Mouse (Mus musculus): ENCODE measurements around the gene Slc24a3. TPM values are rescaled to one million over a fixed set of nuclear protein-coding genes. Genes with fewer than 3 reads are reported as not detected.

The Slc24a3 gene
- polyA plus RNA-seq, 1 experiment from 2014 or later = 3.2 TPM

DNA sequence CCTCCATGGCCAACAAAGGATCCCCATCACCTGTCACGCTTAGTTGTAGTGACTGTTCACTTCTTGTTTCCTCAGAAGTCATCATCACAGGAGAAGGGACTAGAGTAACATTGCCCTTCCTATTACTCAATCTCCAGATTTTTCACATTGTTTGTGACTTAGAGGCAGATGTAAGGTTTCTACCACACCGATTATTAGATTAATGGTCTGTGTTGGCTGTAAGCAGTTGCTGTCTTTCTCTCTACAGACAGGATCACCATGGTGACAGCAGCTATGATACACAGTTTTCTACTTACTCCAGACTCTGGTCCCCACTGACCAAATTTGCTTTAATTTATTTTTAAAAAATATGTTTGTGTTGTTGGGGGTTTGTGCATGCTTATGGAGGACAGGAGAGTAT, 90.3 kb downstream of the Slc24a3 start:
- no peak for ATAC-seq (ENCODE audit: low FRiP score, low read depth)
- no peak overlapping the region for H3K9ac ChIP-seq (replicated peaks)
- no peak overlapping the region for H3K27ac ChIP-seq (replicated peaks)
- no peaks in the 10 kb centered on the region for H3K9me3 ChIP-seq
- H3K4me3 ChIP-seq = no peak overlapping the region
- H3K36me3 ChIP-seq = no peaks in the 10 kb centered on the region
- no peaks in the 10 kb centered on the region for H3K27me3 ChIP-seq
- no peak overlapping the region for H3K4me2 ChIP-seq (replicated peaks)
- H3K4me1 ChIP-seq = no peaks in the 10 kb centered on the region
- 92% methylated on average over 2 of the region's 2 CpGs for WGBS

DNA sequence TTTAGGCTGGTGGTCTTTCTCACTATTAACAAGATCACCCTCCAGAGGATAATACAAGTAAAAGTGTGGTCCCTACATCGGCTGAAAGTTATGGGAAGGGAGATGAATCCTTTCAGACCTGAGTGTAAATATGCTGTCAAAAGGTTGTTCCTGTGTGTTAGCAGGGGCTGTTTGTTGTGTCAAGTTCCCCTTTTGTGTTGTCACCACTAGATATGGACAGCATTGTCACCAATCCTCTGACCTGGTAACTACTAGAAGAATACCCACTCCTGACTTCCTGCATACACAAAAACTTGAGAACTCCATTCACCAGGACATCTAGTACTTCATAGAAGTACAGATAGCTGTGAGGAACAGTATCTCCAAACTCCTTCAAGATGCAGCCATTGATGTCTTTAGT, 93.0 kb downstream of the Slc24a3 start:
- Histone ChIP-seq H3K9me3 (no peaks in the 10 kb centered on the region), H3K9ac (replicated peaks) (no peak overlapping the region), H3K27ac (replicated peaks) (no peak overlapping the region), H3K27me3 (no peaks in the 10 kb centered on the region), H3K4me1 (no peaks in the 10 kb centered on the region), H3K4me2 (replicated peaks) (no peak overlapping the region), H3K4me3 (no peak overlapping the region), H3K36me3 (no peaks in the 10 kb centered on the region)
- ATAC-seq (ENCODE audit: low FRiP score, low read depth) = no peak
- 89% methylated on average over 1 of the region's 1 CpGs for WGBS

DNA sequence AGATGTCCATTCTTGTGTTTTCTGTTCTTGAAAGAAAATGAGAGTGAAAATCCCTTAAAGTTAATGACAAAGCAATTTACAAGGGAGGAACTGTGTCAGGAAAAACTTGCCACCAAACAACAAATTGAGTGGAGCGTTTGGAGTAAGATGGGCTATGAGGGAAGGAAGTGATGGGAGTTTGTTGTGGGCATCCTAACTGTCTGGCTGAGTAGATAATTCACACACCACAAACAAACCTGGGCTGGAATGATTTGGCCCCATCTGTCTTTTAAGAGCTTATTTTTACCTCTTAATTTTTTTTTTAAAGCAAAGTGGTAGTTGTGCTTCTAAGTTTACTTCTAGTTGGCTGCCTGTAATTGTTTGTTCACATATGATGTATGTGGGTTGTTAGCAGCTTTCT, 94.6 kb downstream of the Slc24a3 start:
- no peak for ATAC-seq (ENCODE audit: low FRiP score, low read depth)
- Histone ChIP-seq H3K4me3 (no peak overlapping the region), H3K4me2 (replicated peaks) (no peak overlapping the region), H3K9me3 (no peaks in the 10 kb centered on the region), H3K4me1 (no peaks in the 10 kb centered on the region), H3K9ac (replicated peaks) (no peak overlapping the region), H3K27me3 (no peaks in the 10 kb centered on the region), H3K36me3 (no peaks in the 10 kb centered on the region), H3K27ac (replicated peaks) (no peak overlapping the region)
- 82% methylated on average over 1 of the region's 1 CpGs for whole genome bisulfite sequencing

DNA sequence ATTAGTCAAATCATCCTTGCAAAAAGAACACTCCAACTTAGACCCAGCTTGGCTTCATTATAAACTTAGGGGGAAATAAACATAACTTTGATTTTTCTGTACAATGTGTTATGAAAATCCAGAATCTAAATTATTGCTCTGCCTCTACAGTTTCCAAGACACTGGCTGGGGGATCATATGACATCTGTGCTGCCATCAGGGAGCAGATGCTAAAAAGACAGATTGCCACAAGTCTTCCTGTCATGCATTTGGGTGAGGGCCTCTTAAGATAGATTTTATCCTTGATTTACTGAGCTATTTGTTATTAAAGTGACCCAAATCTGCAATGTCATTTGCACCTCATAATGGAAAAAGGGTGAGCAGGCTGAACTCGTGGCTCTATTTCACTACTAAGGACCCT, 99.2 kb downstream of the Slc24a3 start:
- no peak overlapping the region for H3K9ac ChIP-seq (replicated peaks)
- H3K4me3 ChIP-seq = no peak overlapping the region
- H3K9me3 ChIP-seq = no peaks in the 10 kb centered on the region
- no peaks in the 10 kb centered on the region for H3K27me3 ChIP-seq
- WGBS = 68% methylated on average over 1 of the region's 1 CpGs
- H3K4me2 ChIP-seq (replicated peaks) = no peak overlapping the region
- H3K36me3 ChIP-seq = no peaks in the 10 kb centered on the region
- no peaks in the 10 kb centered on the region for H3K4me1 ChIP-seq
- ATAC-seq (ENCODE audit: low FRiP score, low read depth) = no peak
- no peak overlapping the region for H3K27ac ChIP-seq (replicated peaks)

DNA sequence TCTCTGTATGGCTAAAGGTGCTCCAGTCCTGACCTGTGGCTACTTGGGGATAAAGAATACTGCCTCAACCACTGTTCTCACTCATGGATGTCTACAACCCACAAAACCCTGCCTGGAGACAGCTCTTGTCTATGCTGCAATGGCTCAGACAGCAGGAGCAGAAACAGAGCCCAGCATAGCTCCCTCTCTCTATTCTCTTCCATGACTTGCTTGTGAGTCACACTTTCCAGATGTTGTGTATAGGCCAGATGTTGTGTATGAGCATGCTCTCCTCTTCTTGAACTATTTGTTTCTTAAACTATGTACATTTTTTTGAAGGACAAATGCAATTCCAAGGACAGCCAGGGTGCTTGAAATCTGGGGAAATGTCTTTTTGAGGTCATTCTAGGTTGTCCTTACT, 101.4 kb downstream of the Slc24a3 start:
- Histone ChIP-seq H3K9ac (replicated peaks) (no peak overlapping the region), H3K4me2 (replicated peaks) (no peak overlapping the region), H3K27me3 (no peaks in the 10 kb centered on the region), H3K36me3 (no peaks in the 10 kb centered on the region), H3K4me1 (no peaks in the 10 kb centered on the region), H3K4me3 (no peak overlapping the region), H3K27ac (replicated peaks) (no peak overlapping the region), H3K9me3 (no peaks in the 10 kb centered on the region)
- no peak for ATAC-seq (ENCODE audit: low FRiP score, low read depth)

DNA sequence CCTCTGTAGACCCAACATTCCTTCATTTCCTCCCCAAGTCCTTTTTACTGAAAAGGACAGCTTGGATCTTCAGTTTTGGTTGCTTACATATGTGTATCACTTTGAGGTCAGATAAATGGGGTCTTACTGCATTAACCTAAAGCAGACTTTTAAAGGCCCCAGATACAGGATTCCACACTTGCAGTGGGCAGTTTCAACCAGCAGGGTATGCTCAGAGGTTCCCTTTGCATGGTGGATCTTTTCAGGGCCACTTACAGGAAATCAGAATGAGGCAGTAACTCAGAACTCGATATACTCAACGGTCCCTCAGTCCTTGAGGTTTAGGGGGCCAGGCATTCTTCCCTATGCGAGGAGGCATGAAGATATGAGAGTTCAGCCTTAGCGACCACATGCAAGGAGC, 101.9 kb downstream of the Slc24a3 start:
- H3K9me3 ChIP-seq = no peaks in the 10 kb centered on the region
- H3K4me3 ChIP-seq = no peak overlapping the region
- WGBS = 84% methylated on average over 4 of the region's 4 CpGs
- no peak overlapping the region for H3K9ac ChIP-seq (replicated peaks)
- no peaks in the 10 kb centered on the region for H3K27me3 ChIP-seq
- no peak overlapping the region for H3K4me2 ChIP-seq (replicated peaks)
- H3K36me3 ChIP-seq = no peaks in the 10 kb centered on the region
- H3K4me1 ChIP-seq = no peaks in the 10 kb centered on the region
- no peak for ATAC-seq (ENCODE audit: low FRiP score, low read depth)
- H3K27ac ChIP-seq (replicated peaks) = no peak overlapping the region

DNA sequence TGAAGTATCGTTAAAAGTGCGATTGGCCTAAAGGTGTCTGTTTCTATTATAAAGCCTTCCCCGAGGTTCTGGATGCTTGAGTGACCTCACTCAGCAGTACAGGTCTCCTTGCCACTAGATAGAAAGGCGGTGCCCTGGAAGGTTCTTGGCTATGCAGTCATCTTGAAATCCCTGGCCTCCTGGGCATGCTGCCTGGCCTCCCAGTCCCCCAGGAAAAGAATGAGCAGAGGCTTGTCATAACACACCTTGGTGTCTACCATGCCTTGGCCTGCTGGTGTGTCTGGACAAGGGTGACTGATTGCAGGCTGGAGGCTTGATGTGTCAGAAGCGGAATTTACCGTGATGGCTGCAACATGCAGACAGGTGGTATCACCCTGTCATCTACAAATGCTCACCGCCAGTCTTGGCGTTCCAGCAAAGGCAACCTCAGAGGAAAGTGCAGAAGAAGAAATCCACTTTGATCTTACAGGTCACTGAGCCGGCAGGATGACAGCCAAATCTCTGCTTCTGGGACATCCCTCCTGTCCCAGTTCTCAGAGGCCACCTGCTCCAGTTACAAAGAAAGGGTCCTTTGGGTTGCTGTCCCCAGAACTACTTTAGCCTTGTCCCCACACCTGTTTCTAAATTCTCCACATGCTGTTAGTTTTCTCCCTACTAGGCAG, 106.6 kb downstream of the Slc24a3 start:
- 90% methylated on average over 9 of the region's 9 CpGs for WGBS
- no peaks in the 10 kb centered on the region for H3K4me1 ChIP-seq

DNA sequence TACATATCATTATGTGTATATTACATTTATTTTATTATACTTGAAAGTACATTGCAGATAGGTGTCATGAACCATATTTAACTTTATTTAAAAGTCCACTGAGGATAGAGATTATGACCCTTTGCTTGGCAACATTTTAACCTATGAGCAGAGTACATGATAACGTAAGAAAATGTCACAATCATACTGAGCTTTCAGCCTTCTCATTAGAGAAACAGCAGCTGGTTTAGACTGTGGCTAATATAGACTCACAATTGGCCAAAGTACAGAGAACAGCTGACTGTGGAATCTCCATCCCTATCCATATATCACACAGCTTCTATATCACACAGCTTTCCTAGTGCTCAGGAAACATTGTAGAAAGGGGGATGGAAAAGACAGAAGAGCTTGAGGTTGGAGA, 111.8 kb downstream of the Slc24a3 start:
- 86% methylated on average over 1 of the region's 1 CpGs for WGBS
- H3K4me1 ChIP-seq = no peaks in the 10 kb centered on the region

More for the DNA sequence above, 106.6 kb downstream of the Slc24a3 start:
- H3K4me3 ChIP-seq = no peak overlapping the region
- H3K27ac ChIP-seq (replicated peaks) = no peak overlapping the region
- H3K9me3 ChIP-seq = no peaks in the 10 kb centered on the region
- no peak for ATAC-seq (ENCODE audit: low FRiP score, low read depth)
- no peak overlapping the region for H3K9ac ChIP-seq (replicated peaks)
- no peak overlapping the region for H3K4me2 ChIP-seq (replicated peaks)
- no peaks in the 10 kb centered on the region for H3K36me3 ChIP-seq
- H3K27me3 ChIP-seq = no peaks in the 10 kb centered on the region

DNA sequence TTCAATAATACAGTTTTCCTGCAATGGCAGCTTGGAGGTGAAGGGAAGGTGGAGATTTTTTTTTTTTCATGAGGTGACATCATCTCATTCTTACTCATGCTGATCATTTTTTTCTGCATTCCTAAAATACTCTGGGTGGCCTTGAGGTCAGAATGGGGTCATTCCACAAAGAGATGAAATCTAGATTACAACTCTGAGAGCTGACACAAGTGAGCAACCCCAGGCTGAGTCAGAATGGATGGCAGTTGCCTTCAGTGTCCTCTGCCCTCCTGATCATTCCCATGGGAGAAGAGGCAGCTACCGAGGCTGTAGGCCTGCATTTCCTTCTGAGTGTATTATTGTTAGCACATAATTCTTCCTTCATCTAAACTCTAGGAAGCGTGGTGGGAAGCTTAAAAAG, 116.2 kb downstream of the Slc24a3 start:
- no peaks in the 10 kb centered on the region for H3K36me3 ChIP-seq
- ATAC-seq (ENCODE audit: low FRiP score, low read depth) = no peak
- no peaks in the 10 kb centered on the region for H3K4me1 ChIP-seq
- H3K27me3 ChIP-seq = no peaks in the 10 kb centered on the region
- no peak overlapping the region for H3K9ac ChIP-seq (replicated peaks)
- no peak overlapping the region for H3K4me2 ChIP-seq (replicated peaks)
- H3K27ac ChIP-seq (replicated peaks) = no peak overlapping the region
- H3K4me3 ChIP-seq = no peak overlapping the region
- 80% methylated on average over 2 of the region's 2 CpGs for WGBS
- no peaks in the 10 kb centered on the region for H3K9me3 ChIP-seq

More for the DNA sequence above, 111.8 kb downstream of the Slc24a3 start:
- no peak overlapping the region for H3K9ac ChIP-seq (replicated peaks)
- H3K27me3 ChIP-seq = no peaks in the 10 kb centered on the region
- no peak for ATAC-seq (ENCODE audit: low FRiP score, low read depth)
- no peaks in the 10 kb centered on the region for H3K36me3 ChIP-seq
- no peak overlapping the region for H3K4me2 ChIP-seq (replicated peaks)
- no peak overlapping the region for H3K27ac ChIP-seq (replicated peaks)
- no peaks in the 10 kb centered on the region for H3K9me3 ChIP-seq
- no peak overlapping the region for H3K4me3 ChIP-seq

DNA sequence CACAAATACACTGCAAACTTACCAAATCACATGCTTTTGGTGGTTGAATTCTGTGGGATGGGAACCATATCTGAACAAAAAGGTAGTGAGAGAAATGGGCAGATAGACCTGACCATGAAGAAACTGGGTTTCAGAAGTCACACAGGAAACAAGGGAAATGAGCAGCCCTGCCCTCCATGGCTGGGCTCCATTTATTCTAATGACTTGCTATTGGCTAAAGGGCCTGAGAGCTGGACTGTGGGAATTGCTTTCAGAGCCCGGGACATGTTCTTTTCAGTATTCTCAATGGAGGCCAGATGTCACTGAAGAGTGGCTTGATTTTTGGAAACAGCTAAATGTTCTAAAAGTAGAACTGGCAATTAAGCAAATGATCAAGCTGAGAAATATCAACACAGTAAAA, 120.9 kb downstream of the Slc24a3 start:
- Histone ChIP-seq H3K4me3 (no peak overlapping the region), H3K9ac (replicated peaks) (no peak overlapping the region), H3K27ac (replicated peaks) (no peak overlapping the region), H3K4me2 (replicated peaks) (no peak overlapping the region), H3K36me3 (no peaks in the 10 kb centered on the region), H3K4me1 (no peaks in the 10 kb centered on the region), H3K9me3 (no peaks in the 10 kb centered on the region), H3K27me3 (no peaks in the 10 kb centered on the region)
- no peak for ATAC-seq (ENCODE audit: low FRiP score, low read depth)
- WGBS = 53% methylated on average over 1 of the region's 1 CpGs

DNA sequence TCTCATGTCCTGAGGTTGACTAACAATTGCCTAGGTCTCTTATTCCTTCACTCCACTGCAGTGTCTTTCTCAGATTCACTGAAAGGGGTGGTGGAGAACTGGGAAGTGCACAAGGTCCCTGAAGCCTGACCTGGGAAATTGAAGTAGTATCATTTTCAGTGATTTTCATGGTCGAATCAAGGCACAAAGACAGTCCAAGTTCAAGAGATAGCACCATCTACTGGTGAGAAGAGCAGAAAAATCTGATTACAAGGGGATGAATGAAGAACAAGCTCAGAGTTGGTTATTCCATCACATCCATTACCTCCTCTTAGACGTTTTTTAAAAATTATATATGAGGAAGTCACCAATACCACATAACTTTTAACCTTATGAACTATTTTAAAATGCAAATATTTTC, 123.9 kb downstream of the Slc24a3 start:
- Histone ChIP-seq H3K27me3 (no peaks in the 10 kb centered on the region), H3K9ac (replicated peaks) (no peak overlapping the region), H3K9me3 (no peaks in the 10 kb centered on the region), H3K36me3 (no peaks in the 10 kb centered on the region), H3K4me3 (no peak overlapping the region), H3K27ac (replicated peaks) (no peak overlapping the region), H3K4me1 (no peaks in the 10 kb centered on the region), H3K4me2 (replicated peaks) (no peak overlapping the region)
- whole genome bisulfite sequencing = 26% methylated on average over 2 of the region's 2 CpGs
- no peak for ATAC-seq (ENCODE audit: low FRiP score, low read depth)

DNA sequence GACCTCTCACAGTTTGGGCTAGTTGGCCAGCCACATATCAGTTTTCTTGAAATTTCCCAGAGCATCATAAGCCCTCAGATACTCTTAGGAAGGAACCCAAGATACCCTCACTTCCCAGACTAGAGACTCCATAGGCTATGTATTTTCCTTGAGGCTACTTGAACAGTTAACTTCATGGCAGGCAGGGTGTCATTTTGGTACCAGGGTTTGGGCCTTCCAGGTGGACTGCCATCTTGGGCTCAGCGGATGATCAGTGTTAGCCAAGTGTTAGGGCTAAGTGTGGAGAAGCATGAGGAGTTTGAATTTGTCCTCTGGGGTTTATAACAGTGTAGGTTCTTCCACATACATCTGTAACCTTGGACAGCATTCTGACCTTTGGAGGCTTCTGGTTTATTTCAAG, 124.6 kb downstream of the Slc24a3 start:
- Histone ChIP-seq H3K9ac (replicated peaks) (no peak overlapping the region), H3K27me3 (no peaks in the 10 kb centered on the region), H3K4me3 (no peak overlapping the region), H3K27ac (replicated peaks) (no peak overlapping the region), H3K9me3 (no peaks in the 10 kb centered on the region), H3K4me2 (replicated peaks) (no peak overlapping the region), H3K4me1 (no peaks in the 10 kb centered on the region), H3K36me3 (no peaks in the 10 kb centered on the region)
- WGBS = 89% methylated on average over 1 of the region's 1 CpGs
- ATAC-seq (ENCODE audit: low FRiP score, low read depth) = no peak

DNA sequence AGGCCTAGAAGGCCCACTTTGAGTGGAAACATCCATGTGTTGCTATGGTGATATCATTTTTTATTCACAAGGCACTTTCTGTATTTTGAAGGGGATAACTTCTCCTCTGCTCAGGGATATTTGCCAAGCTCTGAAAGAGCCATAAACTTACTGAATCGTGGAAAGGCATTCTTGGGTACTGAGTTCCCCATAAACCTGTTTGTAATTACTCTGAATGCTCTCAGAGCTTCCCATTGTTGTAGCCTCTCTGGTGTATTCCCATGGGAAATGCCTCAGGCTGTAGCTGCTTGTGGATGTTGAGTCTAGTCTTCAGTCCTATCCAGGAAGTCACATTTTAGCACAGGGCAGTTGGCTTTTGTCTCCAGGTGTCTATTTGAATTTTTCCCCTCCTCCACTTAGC, 125.3 kb downstream of the Slc24a3 start:
- Histone ChIP-seq H3K27me3 (no peaks in the 10 kb centered on the region), H3K9me3 (no peaks in the 10 kb centered on the region), H3K36me3 (no peaks in the 10 kb centered on the region), H3K4me3 (no peak overlapping the region), H3K4me1 (no peaks in the 10 kb centered on the region), H3K9ac (replicated peaks) (no peak overlapping the region), H3K27ac (replicated peaks) (no peak overlapping the region), H3K4me2 (replicated peaks) (no peak overlapping the region)
- no peak for ATAC-seq (ENCODE audit: low FRiP score, low read depth)
- WGBS = 65% methylated on average over 1 of the region's 1 CpGs

All from midbrain, embryonic 12.5 days (tissue).